Mouse (Mus musculus) liver (tissue): Measurements from ENCODE around the gene Iqgap3.
A peak's percentile ranks its signal among the peaks of the same experiment; 100 is the strongest.

Experiments
- DNase-seq: peaks from one replicate; pipeline ENCODE4 v3.0.0-alpha.2; 2020; ENCODE audit warnings: mixed read lengths

The Iqgap3 gene

GRCm38 (mm10) chr3:88081345-88082223 lies at the start of gene Iqgap3:
Gene Iqgap3, plus strand, starts transcription at chr3:88081971.
- peak; percentile 88 for DNase-seq

GRCm38 (mm10) chr3:88033506-88033905 lies 48.3 kb upstream of the Iqgap3 start:
- DNase-seq = no peak

- no peak for DNase-seq
Measured at GRCm38 (mm10) chr3:88035561-88036293, 46.0 kb upstream of the Iqgap3 start.

GRCm38 (mm10) chr3:88042661-88043421 lies 38.9 kb upstream of the Iqgap3 start, which contains the start of gene Gpatch4:
Gene Gpatch4, plus strand, starts transcription at chr3:88043108.
- peak; percentile 82 for DNase-seq

- DNase-seq = no peak
Measured at GRCm38 (mm10) chr3:88049532-88049931, 32.2 kb upstream of the Iqgap3 start.

GRCm38 (mm10) chr3:88057030-88057429 lies 24.7 kb upstream of the Iqgap3 start:
- no peak for DNase-seq

GRCm38 (mm10) chr3:88057902-88058696 lies 23.7 kb upstream of the Iqgap3 start, which contains the start of gene Naxe:
Gene Naxe, minus strand, starts transcription at chr3:88058495.
- peak; percentile 95 for DNase-seq

- no peak for DNase-seq
Measured at GRCm38 (mm10) chr3:88068386-88068785, 13.4 kb upstream of the Iqgap3 start.

GRCm38 (mm10) chr3:88071783-88072182 lies 10.0 kb upstream of the Iqgap3 start:
- peak; percentile 76 for DNase-seq

- DNase-seq = no peak
Measured at GRCm38 (mm10) chr3:88073631-88074030, 8.1 kb upstream of the Iqgap3 start.

GRCm38 (mm10) chr3:88074351-88074750 lies 7.4 kb upstream of the Iqgap3 start:
- DNase-seq = no peak

- DNase-seq = no peak
Measured at GRCm38 (mm10) chr3:88074766-88075165, 7.0 kb upstream of the Iqgap3 start.

- DNase-seq = no peak
Measured at GRCm38 (mm10) chr3:88077441-88077840, 4.3 kb upstream of the Iqgap3 start.

GRCm38 (mm10) chr3:88078204-88078603 lies 3.6 kb upstream of the Iqgap3 start, which contains the start of gene Ttc24:
Gene Ttc24, minus strand, starts transcription at chr3:88078304.
- no peak for DNase-seq

GRCm38 (mm10) chr3:88082224-88082618 lies 450 bp downstream of the Iqgap3 start:
- no peak for DNase-seq

- DNase-seq = peak; percentile 56
Measured at GRCm38 (mm10) chr3:88082663-88083062, 892 bp downstream of the Iqgap3 start.

- no peak for DNase-seq
Measured at GRCm38 (mm10) chr3:88084001-88084400, 2.2 kb downstream of the Iqgap3 start.

GRCm38 (mm10) chr3:88085459-88085858 lies 3.7 kb downstream of the Iqgap3 start:
- DNase-seq = no peak

- no peak for DNase-seq
Measured at GRCm38 (mm10) chr3:88087688-88088087, 5.9 kb downstream of the Iqgap3 start.

GRCm38 (mm10) chr3:88090106-88090505 lies 8.3 kb downstream of the Iqgap3 start:
- no peak for DNase-seq

GRCm38 (mm10) chr3:88090616-88091015 lies 8.8 kb downstream of the Iqgap3 start:
- no peak for DNase-seq

GRCm38 (mm10) chr3:88094126-88094525 lies 12.4 kb downstream of the Iqgap3 start:
- no peak for DNase-seq
